Mouse (Mus musculus) liver, adult 2 months (tissue): ENCODE data around the gene Palm2.

Experiments used
- CTCF ChIP-seq: fragments of 200-500 bp; IDR thresholded peaks from 2 replicates; pipeline ENCODE4 v1.5.1; 2011; ENCODE audit warnings: low read depth, low read length, control low read depth
- POLR2A ChIP-seq: fragments of 200-500 bp; IDR thresholded peaks from 2 replicates; pipeline ENCODE4 v1.6.1; 2011; ENCODE audit warnings: low read length, control low read depth; ENCODE audit not compliant: insufficient read depth; ENCODE audit errors: extremely low read depth

- TF ChIP-seq CTCF (no peak), POLR2A (no peak)
Measured at GRCm38 (mm10) chr4:57626921-57627320, 192.9 kb downstream of the Palm2 start.
